10 mouse cellular contexts compared by ENCODE assay signal in the genomic region with DNA sequence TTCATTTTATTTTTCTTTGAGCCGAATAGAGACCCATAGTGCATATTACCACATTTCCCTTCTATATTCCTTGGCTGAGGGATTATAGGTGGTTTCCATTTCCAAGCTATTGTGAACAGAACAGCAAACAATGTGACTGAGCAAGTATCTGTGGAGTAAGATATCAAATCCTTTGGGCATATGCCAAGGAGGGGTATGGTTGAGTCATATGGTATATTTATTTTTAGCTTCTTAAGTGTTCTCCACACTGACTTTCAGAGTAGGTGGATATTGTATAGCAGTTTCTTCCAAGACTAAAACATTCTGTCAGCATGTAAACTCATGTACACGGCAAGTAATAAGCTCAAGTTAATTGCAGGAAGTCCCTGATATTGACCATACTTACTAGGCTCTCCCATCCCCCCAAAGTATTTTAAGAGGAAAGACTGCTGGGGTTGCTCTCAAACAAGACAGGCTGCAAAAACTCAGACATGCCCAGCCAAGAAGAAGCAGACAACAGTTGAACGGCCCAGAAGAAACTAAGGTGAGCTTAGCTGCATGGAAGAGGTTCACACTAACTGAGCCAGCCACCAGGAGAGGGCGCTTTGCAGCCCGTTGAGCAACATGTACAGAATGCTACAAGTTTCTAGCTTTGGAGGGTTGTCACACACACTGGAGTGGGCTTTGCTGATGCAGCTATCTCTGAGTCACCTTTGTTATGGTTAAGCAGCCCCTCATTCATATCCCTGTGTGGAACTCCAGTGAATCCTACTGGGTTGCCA.
DNase-seq lines count a peak whose midpoint lies in the region; ATAC-seq and TF ChIP-seq lines count a peak whose summit lies in the region.
"Had no signal": no experiment of that assay in that cellular context is flagged by ENCODE, and none has a peak within 500 bp of the region (broad histone marks: within the 10 kb centered on the region; RNA-seq: fewer than 3 reads in every experiment).

No protein-coding gene starts in this region.

- H3K27me3 ChIP-seq in heart, embryonic 15.5 days, result no peaks in the 10 kb centered on the region
- no peaks in the 10 kb centered on the region for H3K27me3 ChIP-seq in lung, embryonic 14.5 days (ENCODE audit: insufficient read depth, low read length)
- H3K27me3 ChIP-seq: liver, embryonic 13.5 days had no signal

- no peaks in the 10 kb centered on the region for H3K9me3 ChIP-seq in heart, embryonic 15.5 days (replicated peaks)
- H3K9me3 ChIP-seq in lung, embryonic 14.5 days (ENCODE audit: low read depth, low read length), result no peaks in the 10 kb centered on the region
- H3K9me3 ChIP-seq: liver, embryonic 13.5 days had no signal

- H3K36me3 ChIP-seq in heart, embryonic 15.5 days, result no peaks in the 10 kb centered on the region
- H3K36me3 ChIP-seq in lung, embryonic 14.5 days (ENCODE audit: insufficient read depth), result no peaks in the 10 kb centered on the region
- H3K36me3 ChIP-seq: liver, embryonic 13.5 days had no signal

- H3K4me3 ChIP-seq in heart, embryonic 15.5 days, result no peak overlapping the region
- no peak overlapping the region for H3K4me3 ChIP-seq in lung, embryonic 14.5 days (ENCODE audit: low read depth, low read length)
- H3K4me3 ChIP-seq: liver, embryonic 13.5 days had no signal

- H3K4me1 ChIP-seq in heart, embryonic 15.5 days (replicated peaks), result peaks cover 7% of the 10 kb centered on the region; the same call in 1 of the 2 replicates
- H3K4me1 ChIP-seq in lung, embryonic 14.5 days (ENCODE audit: insufficient read depth), result no peaks in the 10 kb centered on the region
- H3K4me1 ChIP-seq: liver, embryonic 13.5 days had no signal

- no peak overlapping the region for H3K9ac ChIP-seq in heart, embryonic 15.5 days
- H3K9ac ChIP-seq in lung, embryonic 14.5 days, result no peak overlapping the region
- H3K9ac ChIP-seq: liver, embryonic 13.5 days had no signal

- TF ChIP-seq CTCF in lung, embryonic 14.5 days (IDR thresholded peaks at IDR 0.05; ENCODE audit: low read depth), result 0 out of 2 replicates have a peak, but pooled peaks have one; percentile 26

- WGBS in heart, embryonic 15.5 days, result 31% methylated on average over 5 of the region's 5 CpGs
- 48% methylated on average over 5 of the region's 5 CpGs for WGBS in lung, embryonic 14.5 days

- no peak overlapping the region for H3K4me2 ChIP-seq in heart, embryonic 15.5 days
- no peak overlapping the region for H3K4me2 ChIP-seq in lung, embryonic 14.5 days
- H3K4me2 ChIP-seq: liver, embryonic 13.5 days had no signal

- ATAC-seq in heart, embryonic 15.5 days (replicated peaks; ENCODE audit: insufficient number of reproducible peaks, insufficient read depth, low FRiP score, low read depth), result 0 out of 2 replicates have a peak, but pooled peaks have one; percentile 43
- no peak for ATAC-seq in lung, embryonic 14.5 days (ENCODE audit: insufficient read depth)

- peak overlapping the region; percentile 64 for H3K27ac ChIP-seq in heart, embryonic 15.5 days
- H3K27ac ChIP-seq in lung, embryonic 14.5 days (ENCODE audit: low read depth), result no peak overlapping the region
- H3K27ac ChIP-seq: liver, embryonic 13.5 days had no signal

- DNase-seq in heart, adult 18-20 months, result no peak
- DNase-seq in lung, embryonic 14.5 days, result peak; percentile 24
- no peak for DNase-seq in lung, postnatal 25 days (ENCODE audit: low spot score)
- peak; percentile 41 for DNase-seq in ZHBTc4 (ENCODE audit: low read depth, low spot score)
- peak; percentile 1 for DNase-seq in lung, postnatal 14 days
- no peak for DNase-seq in retina, postnatal 1 day
- DNase-seq in natural killer cell, adult 2 months (ENCODE audit: low spot score in 2 of 2), result no peak
- DNase-seq: gastrocnemius, postnatal 14 days; liver, embryonic 13.5 days had no signal

Comparison
In these comparisons a context has a peak if more than half of its experiments do, and no peak if none do; other contexts are left out.
1. DNase-seq: peak in lung, embryonic 14.5 days (single experiment), ZHBTc4 (single experiment) and lung, postnatal 14 days (single experiment); none in heart, adult 18-20 months (0 of 2), lung, postnatal 25 days (single experiment), retina, postnatal 1 day (single experiment) and natural killer cell, adult 2 months (0 of 2).